Mouse (Mus musculus) midbrain, embryonic 14.5 days (tissue): ENCODE results near the gene Azgp1. TPM values are rescaled to one million over a fixed set of nuclear protein-coding genes. Genes with fewer than 3 reads are reported as not detected.
"Not testable (repeated sequence)": the region's sequence is repeated elsewhere in the genome, so short reads cannot be mapped to it uniquely, and the experiment has no call there.

ENCODE experiments used
- ATAC-seq: fragments of 200-750 bp; cut with Nextera tagmentation; 2 replicates; pipeline ENCODE4 v1.8.0; 2017; ENCODE audit warnings: moderate number of reproducible peaks, moderate library complexity; ENCODE audit not compliant: low FRiP score, low TSS enrichment
- DNase-seq: peaks from one replicate; pipeline ENCODE4 v3.0.0-alpha.2; 2015
- H3K27ac ChIP-seq: fragments of 300-500 bp; sonication (generic); replicated peaks from 2 replicates; pipeline ENCODE4 v1.5.1; 2014; ENCODE audit warnings: mild to moderate bottlenecking, low read depth, low read length, moderate library complexity
- H3K27me3 ChIP-seq: fragments of 300-500 bp; sonication (generic); 2 replicates; pipeline ENCODE4 v1.6.1; 2014; ENCODE audit warnings: low read length, control low read depth, mixed read lengths; ENCODE audit not compliant: control insufficient read depth, insufficient read depth
- H3K36me3 ChIP-seq: fragments of 300-500 bp; sonication (generic); 2 replicates; pipeline ENCODE4 v1.6.1; 2014; ENCODE audit warnings: low read length, control low read depth; ENCODE audit not compliant: control insufficient read depth, insufficient read depth
- H3K4me1 ChIP-seq: fragments of 300-500 bp; sonication (generic); 2 replicates; pipeline ENCODE4 v1.6.1; 2014; ENCODE audit warnings: mild to moderate bottlenecking, antibody characterized with exemption, low read length, control low read depth; ENCODE audit not compliant: control insufficient read depth, insufficient read depth
- H3K4me2 ChIP-seq: fragments of 300-500 bp; sonication (generic); 2 replicates; pipeline ENCODE4 v1.6.1; 2014; ENCODE audit warnings: mild to moderate bottlenecking, low read length, moderate library complexity
- H3K4me3 ChIP-seq: fragments of 300-500 bp; sonication (generic); replicated peaks from 2 replicates; pipeline ENCODE4 v1.5.1; 2014; ENCODE audit warnings: low read depth, low read length
- H3K9ac ChIP-seq: fragments of 300-500 bp; sonication (generic); replicated peaks from 2 replicates; pipeline ENCODE4 v1.6.1; 2014; ENCODE audit warnings: mild to moderate bottlenecking, low read length, moderate library complexity
- H3K9me3 ChIP-seq: fragments of 300-500 bp; sonication (generic); 2 replicates; pipeline ENCODE4 v1.6.1; 2016; ENCODE audit warnings: low read length, control low read depth, mixed read lengths; ENCODE audit not compliant: control insufficient read depth
- WGBS: fragments of 180-500 bp; shearing (Covaris S2); extraction: QIAGEN DNeasy Blood & Tissue Kit; methylation state at CpG from one replicate; pipeline ENCODE4 v1.1.7; 2014; 5-methylcytosine and 5-hydroxymethylcytosine counted together
- polyA plus RNA-seq: library from polyadenylated mRNA; unstranded; fragments of >200 nt; fragmentation: Nextera tagmentation; extraction: Ambion mirVana; gene quantifications from 2 replicates; pipeline ENCODE4 v1.2.1, GENCODE M21; 2014

Gene Azgp1
- polyA plus RNA-seq, 1 experiment from 2014 or later: not detected

DNA sequence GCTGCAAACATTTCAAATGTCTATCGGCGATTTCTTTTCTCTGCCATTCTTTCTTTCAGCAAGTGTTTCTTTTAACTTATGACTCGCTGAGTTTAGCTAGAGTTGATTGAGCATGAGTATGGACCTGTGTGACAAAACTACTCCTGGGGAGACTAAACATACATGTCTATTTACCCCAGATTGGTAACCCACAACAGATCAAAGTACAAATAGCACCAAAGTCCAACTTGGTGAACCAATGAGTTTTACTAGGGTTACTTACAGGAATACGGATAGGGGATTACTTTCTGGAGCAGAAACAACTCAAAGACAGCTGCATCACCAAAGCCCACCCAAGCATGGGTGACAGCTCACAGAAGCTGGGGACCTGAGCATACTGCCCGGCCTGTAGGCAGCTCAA lies 28.1 kb downstream of the Azgp1 start:
- Histone ChIP-seq H3K4me2 (no peak overlapping the region), H3K27me3 (no peaks in the 10 kb centered on the region), H3K36me3 (no peaks in the 10 kb centered on the region), H3K9ac (no peak overlapping the region), H3K4me1 (no peaks in the 10 kb centered on the region), H3K9me3 (no peaks in the 10 kb centered on the region; the same call in 1 of the 2 replicates), H3K4me3 (no peak overlapping the region), H3K27ac (no peak overlapping the region)
- 90% methylated on average over 5 of the region's 5 CpGs for WGBS
- DNase-seq (no peak), ATAC-seq (no peak)

DNA sequence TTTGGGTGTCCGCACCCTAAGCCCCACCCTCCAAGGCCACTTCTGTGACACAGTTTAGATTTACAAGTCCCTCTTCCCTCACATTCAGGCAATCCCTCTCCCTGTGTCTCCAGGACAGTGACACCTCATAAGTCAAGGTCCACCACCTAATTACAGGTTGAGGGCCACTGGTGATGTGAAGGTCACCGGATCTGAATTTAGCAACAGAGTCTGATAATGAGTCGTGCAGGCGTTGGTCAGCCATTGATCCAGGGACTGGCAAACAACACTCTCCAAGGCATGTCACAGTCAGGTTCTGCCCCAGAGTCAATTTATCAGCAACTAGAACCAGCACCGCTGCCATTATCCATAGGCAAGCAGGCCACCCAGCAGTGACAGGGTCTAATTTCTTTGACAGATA lies 31.1 kb downstream of the Azgp1 start:
- Histone ChIP-seq H3K27me3 (no peaks in the 10 kb centered on the region), H3K36me3 (no peaks in the 10 kb centered on the region), H3K4me1 (no peaks in the 10 kb centered on the region), H3K27ac (no peak overlapping the region), H3K9ac (no peak overlapping the region), H3K4me2 (no peak overlapping the region), H3K9me3 (no peaks in the 10 kb centered on the region), H3K4me3 (no peak overlapping the region)
- DNase-seq: no peak
- 96% methylated on average over 5 of the region's 5 CpGs for WGBS
- no peak for ATAC-seq

- H3K4me2 ChIP-seq: no peak overlapping the region
- DNase-seq (no peak), ATAC-seq (no peak)
- no peak overlapping the region for H3K9ac ChIP-seq
- no peak overlapping the region for H3K4me3 ChIP-seq
- H3K36me3 ChIP-seq: no peaks in the 10 kb centered on the region
- no peaks in the 10 kb centered on the region for H3K9me3 ChIP-seq
- no peaks in the 10 kb centered on the region for H3K4me1 ChIP-seq
- no peak overlapping the region for H3K27ac ChIP-seq
- H3K27me3 ChIP-seq: no peaks in the 10 kb centered on the region
- 90% methylated on average over 2 of the region's 2 CpGs for WGBS
These were observed 35.2 kb downstream of the Azgp1 start for GRCm38 (mm10) chr5:138016530-138016929.

DNA sequence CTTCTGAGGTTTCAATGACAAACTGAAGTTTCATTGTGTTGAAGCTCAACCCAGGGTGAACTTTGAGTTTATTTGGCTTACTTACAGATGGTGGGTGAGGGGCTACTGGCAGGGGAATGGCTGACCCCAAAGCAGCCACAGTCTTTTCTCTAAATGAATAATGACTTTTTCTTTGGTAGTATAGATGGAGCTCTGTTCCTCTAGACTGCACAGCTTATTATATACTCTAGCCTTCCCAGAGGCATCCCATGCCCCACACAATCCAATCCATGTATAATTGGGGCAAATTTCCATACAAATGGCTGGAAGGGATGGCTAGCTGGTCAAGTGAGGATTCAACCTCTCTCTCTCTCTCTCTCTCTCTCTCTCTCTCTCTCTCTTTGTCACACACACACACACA lies 35.7 kb downstream of the Azgp1 start:
- Histone ChIP-seq H3K27me3 (no peaks in the 10 kb centered on the region), H3K4me1 (no peaks in the 10 kb centered on the region), H3K9ac (no peak overlapping the region), H3K4me2 (no peak overlapping the region), H3K36me3 (no peaks in the 10 kb centered on the region), H3K27ac (no peak overlapping the region), H3K9me3 (no peaks in the 10 kb centered on the region), H3K4me3 (no peak overlapping the region)
- DNase-seq: no peak
- no peak for ATAC-seq

GRCm38 (mm10) chr5:138019577-138019976 lies 38.3 kb downstream of the Azgp1 start:
- not testable (repeated sequence) for ATAC-seq, DNase-seq, H3K36me3 ChIP-seq, H3K4me2 ChIP-seq, H3K4me3 ChIP-seq, H3K27ac ChIP-seq, H3K4me1 ChIP-seq, H3K9me3 ChIP-seq, H3K27me3 ChIP-seq, H3K9ac ChIP-seq
- WGBS: 89% methylated on average over 3 of the region's 4 CpGs

GRCm38 (mm10) chr5:138020961-138021479 lies 39.7 kb downstream of the Azgp1 start, which contains the start of the genes Smok3a and Smok3b:
Gene Smok3a, plus strand, starts transcription at chr5:138021261.
Gene Smok3b, plus strand, starts transcription at chr5:138021429.
- H3K4me1 ChIP-seq, DNase-seq, H3K4me3 ChIP-seq, ATAC-seq, H3K27ac ChIP-seq, H3K9ac ChIP-seq, H3K36me3 ChIP-seq, H3K27me3 ChIP-seq, H3K4me2 ChIP-seq, H3K9me3 ChIP-seq: not testable (repeated sequence)
- 88% methylated on average over 3 of the region's 7 CpGs for WGBS

Other genes with a start within 250 kb of the Azgp1 start
- gene Nyap1, start 239.9 kb upstream of the Azgp1 start, polyA plus RNA-seq: 16.2 and 28.8 TPM in 2 replicates
- 42.1 and 47.0 TPM in 2 replicates for gene Tsc22d4, start 235.8 kb upstream of the Azgp1 start, polyA plus RNA-seq
- gene Ppp1r35, start 202.7 kb upstream of the Azgp1 start, polyA plus RNA-seq: 53.4 and 58.6 TPM in 2 replicates
- 11.3 and 14.4 TPM in 2 replicates for gene Mepce, start 193.9 kb upstream of the Azgp1 start, polyA plus RNA-seq
- gene Zcwpw1, start 193.7 kb upstream of the Azgp1 start, polyA plus RNA-seq: 5.6 and 8.2 TPM in 2 replicates
- gene Pilra, start 145.2 kb upstream of the Azgp1 start, polyA plus RNA-seq: 0.26 and 0.51 TPM in 2 replicates
- not detected in 2 replicates for gene Pilrb1, start 123.4 kb upstream of the Azgp1 start, polyA plus RNA-seq
- 0.57 TPM in 1 of 2 replicates, not detected in the other for gene Pilrb2, start 109.7 kb upstream of the Azgp1 start, polyA plus RNA-seq
- gene Cyp3a13, start 59.9 kb upstream of the Azgp1 start, polyA plus RNA-seq: not detected in 2 replicates
- gene Gjc3, start 18.4 kb upstream of the Azgp1 start, polyA plus RNA-seq: 0.13 and 0.43 TPM in 2 replicates
- not detected in 2 replicates for gene Smok3a, start 39.7 kb downstream of the Azgp1 start, polyA plus RNA-seq
- gene Smok3b, start 39.9 kb downstream of the Azgp1 start, polyA plus RNA-seq: not detected in 2 replicates
- gene Smok3c, start 71.7 kb downstream of the Azgp1 start, polyA plus RNA-seq: not detected in 2 replicates
- 28.8 and 42.3 TPM in 2 replicates for gene Zkscan1, start 103.6 kb downstream of the Azgp1 start, polyA plus RNA-seq
- 94.0 and 113 TPM in 2 replicates for gene Zscan21, start 135.4 kb downstream of the Azgp1 start, polyA plus RNA-seq
- gene Zfp113, start 174.2 kb downstream of the Azgp1 start, polyA plus RNA-seq: 24.9 and 27.8 TPM in 2 replicates
- 241 and 270 TPM in 2 replicates for gene Cops6, start 179.6 kb downstream of the Azgp1 start, polyA plus RNA-seq
- gene Ap4m1, start 190.5 kb downstream of the Azgp1 start, polyA plus RNA-seq: 16.8 and 19.9 TPM in 2 replicates
- 81.9 and 117 TPM in 2 replicates for gene Mcm7, start 190.9 kb downstream of the Azgp1 start, polyA plus RNA-seq
- 68.7 and 93.5 TPM in 2 replicates for gene Taf6, start 205.9 kb downstream of the Azgp1 start, polyA plus RNA-seq
- 24.3 and 32.0 TPM in 2 replicates for gene Cnpy4, start 206.0 kb downstream of the Azgp1 start, polyA plus RNA-seq
- 12.6 and 18.0 TPM in 2 replicates for gene Mblac1, start 212.8 kb downstream of the Azgp1 start, polyA plus RNA-seq
- not detected in 2 replicates for gene Nxpe5, start 244.4 kb downstream of the Azgp1 start, polyA plus RNA-seq